26 mouse cellular contexts compared by ENCODE assay signal in genomic region chr1:39047316-39047715, GRCm38 (mm10).
DNase-seq lines count a peak whose midpoint lies in the region; ATAC-seq lines count a peak whose summit lies in the region.
"Had no signal": no experiment of that assay in that cellular context is flagged by ENCODE, and none has a peak within 500 bp of the region (broad histone marks: within the 10 kb centered on the region; RNA-seq: fewer than 3 reads in every experiment).

No protein-coding gene starts in this region.

- H3K4me1 ChIP-seq in limb, embryonic 12.5 days (replicated peaks) = peaks cover 3% of the 10 kb centered on the region; the same call in 1 of the 2 replicates
- H3K4me1 ChIP-seq in limb, embryonic 10.5 days = peaks cover 18% of the 10 kb centered on the region
- H3K4me1 ChIP-seq: embryonic facial prominence, embryonic 12.5 days; embryonic facial prominence, embryonic 15.5 days; forebrain, embryonic 15.5 days; heart, embryonic 12.5 days; heart, embryonic 15.5 days; hindbrain, embryonic 13.5 days had no signal

- DNase-seq in limb, embryonic 10.5 days (ENCODE audit: low spot score) = no peak
- DNase-seq in thymus, postnatal 0 days (ENCODE audit: low spot score) = peak; percentile 46
- peak; percentile 55 for DNase-seq in thymus, postnatal 14 days
- no peak for DNase-seq in kidney, postnatal 36 days
- no peak for DNase-seq in spleen, adult 12 weeks (ENCODE audit: low spot score)
- DNase-seq: adrenal gland, adult 2 months; adrenal gland, postnatal 14 days; cerebellum, adult 11 months; cerebellum, adult 2 months; cerebellum, adult 9-11 months; cerebellum, postnatal 25 days; gastrocnemius, postnatal 10 days; gastrocnemius, postnatal 36 days; heart, postnatal 10 days; heart, postnatal 36 days had no signal

- WGBS in limb, embryonic 12.5 days = 94% methylated on average over 6 of the region's 6 CpGs
- WGBS in limb, embryonic 10.5 days = 96% methylated on average over 6 of the region's 6 CpGs

- no peak for ATAC-seq in limb, embryonic 12.5 days (ENCODE audit: insufficient number of reproducible peaks, insufficient read depth, low FRiP score, low TSS enrichment, low read depth)
- ATAC-seq: CD4-positive, CD25-positive, alpha-beta regulatory T cell, adult 4 months; forebrain, embryonic 15.5 days; hindbrain, embryonic 16.5 days had no signal

- H3K36me3 ChIP-seq in limb, embryonic 12.5 days = no peaks in the 10 kb centered on the region
- H3K36me3 ChIP-seq in limb, embryonic 10.5 days = no peaks in the 10 kb centered on the region
- H3K36me3 ChIP-seq: embryonic facial prominence, embryonic 12.5 days; embryonic facial prominence, embryonic 15.5 days; forebrain, embryonic 12.5 days; forebrain, embryonic 15.5 days; heart, embryonic 12.5 days; heart, embryonic 15.5 days; hindbrain, embryonic 10.5 days; hindbrain, embryonic 13.5 days had no signal

- H3K9me3 ChIP-seq in limb, embryonic 12.5 days = peaks cover 16% of the 10 kb centered on the region
- no peaks in the 10 kb centered on the region for H3K9me3 ChIP-seq in limb, embryonic 10.5 days (replicated peaks)
- H3K9me3 ChIP-seq: forebrain, embryonic 15.5 days; heart, embryonic 15.5 days had no signal

- H3K27me3 ChIP-seq in limb, embryonic 12.5 days = no peaks in the 10 kb centered on the region
- H3K27me3 ChIP-seq in limb, embryonic 10.5 days (ENCODE audit: low read depth, poor library complexity, severe bottlenecking) = no peaks in the 10 kb centered on the region
- H3K27me3 ChIP-seq: embryonic facial prominence, embryonic 12.5 days; embryonic facial prominence, embryonic 15.5 days; forebrain, embryonic 12.5 days; forebrain, embryonic 15.5 days; heart, embryonic 12.5 days; heart, embryonic 15.5 days; hindbrain, embryonic 13.5 days had no signal

- H3K4me2 ChIP-seq in limb, embryonic 12.5 days = no peak overlapping the region
- H3K4me2 ChIP-seq: embryonic facial prominence, embryonic 12.5 days; embryonic facial prominence, embryonic 15.5 days; forebrain, embryonic 12.5 days; forebrain, embryonic 15.5 days; heart, embryonic 12.5 days; heart, embryonic 15.5 days; hindbrain, embryonic 13.5 days had no signal

- no peak overlapping the region for H3K9ac ChIP-seq in limb, embryonic 12.5 days (replicated peaks)
- H3K9ac ChIP-seq: embryonic facial prominence, embryonic 12.5 days; embryonic facial prominence, embryonic 15.5 days; forebrain, embryonic 12.5 days; forebrain, embryonic 15.5 days; heart, embryonic 12.5 days; heart, embryonic 15.5 days; hindbrain, embryonic 13.5 days had no signal

- H3K27ac ChIP-seq in limb, embryonic 12.5 days = peak overlapping the region; percentile 8; the same call in 1 of the 2 replicates
- H3K27ac ChIP-seq in limb, embryonic 10.5 days = no peak overlapping the region
- H3K27ac ChIP-seq: embryonic facial prominence, embryonic 12.5 days; embryonic facial prominence, embryonic 15.5 days; forebrain, embryonic 15.5 days; heart, embryonic 15.5 days; hindbrain, embryonic 13.5 days had no signal

- H3K4me3 ChIP-seq in limb, embryonic 12.5 days (replicated peaks) = no peak overlapping the region
- H3K4me3 ChIP-seq in limb, embryonic 10.5 days = no peak overlapping the region
- H3K4me3 ChIP-seq: embryonic facial prominence, embryonic 12.5 days; embryonic facial prominence, embryonic 15.5 days; forebrain, embryonic 12.5 days; forebrain, embryonic 15.5 days; heart, embryonic 12.5 days; heart, embryonic 15.5 days; hindbrain, embryonic 10.5 days; hindbrain, embryonic 13.5 days had no signal

Comparison
In these comparisons a context has a peak if more than half of its experiments do, and no peak if none do; other contexts are left out.
1. DNase-seq: peak in thymus, postnatal 0 days (single experiment) and thymus, postnatal 14 days (single experiment); none in limb, embryonic 10.5 days (single experiment), kidney, postnatal 36 days (0 of 2) and spleen, adult 12 weeks (single experiment).